Mouse (Mus musculus): ENCODE measurements around the gene C130073F10Rik.
"Not testable (repeated sequence)": the region's sequence is repeated elsewhere in the genome, so short reads cannot be mapped to it uniquely, and the experiment has no call there.

The C130073F10Rik gene

GRCm38 (mm10) chr4:101893656-101894420 lies at the start of gene C130073F10Rik:
TSS of gene C130073F10Rik (minus strand) at chr4:101893789.
- no peak for DNase-seq (ENCODE audit: low read depth, low spot score)

GRCm38 (mm10) chr4:101940107-101940506 lies 46.5 kb upstream of the C130073F10Rik start, which contains the start of gene Gm12794:
TSS of gene Gm12794 (plus strand) at chr4:101940407.
- not testable (repeated sequence) for DNase-seq (ENCODE audit: low read depth, low spot score)

GRCm38 (mm10) chr4:101908821-101909220 lies 15.2 kb upstream of the C130073F10Rik start, which contains the start of gene Gm12800:
TSS of gene Gm12800 (plus strand) at chr4:101909121.
- not testable (repeated sequence) for DNase-seq (ENCODE audit: low read depth, low spot score)

DNA sequence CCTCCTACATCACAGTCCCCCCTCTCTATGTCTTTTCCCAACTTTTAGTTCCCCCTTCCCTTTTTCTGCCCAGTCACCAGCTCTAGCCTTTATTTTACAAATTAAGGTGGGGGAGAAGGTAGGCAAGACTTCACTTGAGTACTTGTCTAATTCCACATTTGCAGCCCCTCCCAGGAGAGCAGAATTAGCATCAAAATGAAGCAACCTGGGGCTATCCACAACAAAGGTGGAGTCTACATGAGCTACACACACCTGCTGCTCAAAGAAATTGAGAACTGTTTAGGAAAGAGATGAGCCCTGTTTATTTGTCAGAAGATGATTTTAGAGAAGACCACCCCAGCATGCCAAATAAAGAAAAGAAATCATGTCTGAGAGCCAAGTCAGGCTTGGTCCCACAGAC lies 4.2 kb downstream of the C130073F10Rik start:
- DNase-seq (ENCODE audit: low read depth, low spot score) = no peak

GRCm38 (mm10) chr4:101883641-101884040 lies 9.9 kb downstream of the C130073F10Rik start:
- DNase-seq (ENCODE audit: low read depth, low spot score) = no peak

GRCm38 (mm10) chr4:101875687-101876086 lies 17.9 kb downstream of the C130073F10Rik start:
- DNase-seq (ENCODE audit: low read depth, low spot score) = not testable (repeated sequence)

DNA sequence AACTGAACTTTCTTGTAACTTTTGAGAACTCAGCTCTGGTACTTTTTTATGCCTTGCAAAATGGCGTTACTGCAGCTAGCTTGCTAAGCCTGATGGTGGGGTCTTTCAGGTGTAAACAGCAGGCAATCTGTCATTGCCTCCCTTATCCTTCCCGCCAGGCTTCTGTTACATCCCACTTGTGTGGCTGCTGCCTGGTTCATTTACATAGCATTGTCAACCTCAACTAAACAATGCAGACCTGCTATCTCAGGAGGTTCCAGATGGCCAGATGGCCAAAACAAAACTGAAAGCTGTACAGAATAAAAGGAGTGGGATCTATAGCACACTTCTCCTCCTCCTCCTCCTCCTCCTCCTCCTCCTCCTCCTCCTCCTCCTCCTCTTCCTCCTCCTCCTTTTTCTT lies 21.6 kb downstream of the C130073F10Rik start:
- DNase-seq (ENCODE audit: low read depth, low spot score) = not testable (repeated sequence)

DNA sequence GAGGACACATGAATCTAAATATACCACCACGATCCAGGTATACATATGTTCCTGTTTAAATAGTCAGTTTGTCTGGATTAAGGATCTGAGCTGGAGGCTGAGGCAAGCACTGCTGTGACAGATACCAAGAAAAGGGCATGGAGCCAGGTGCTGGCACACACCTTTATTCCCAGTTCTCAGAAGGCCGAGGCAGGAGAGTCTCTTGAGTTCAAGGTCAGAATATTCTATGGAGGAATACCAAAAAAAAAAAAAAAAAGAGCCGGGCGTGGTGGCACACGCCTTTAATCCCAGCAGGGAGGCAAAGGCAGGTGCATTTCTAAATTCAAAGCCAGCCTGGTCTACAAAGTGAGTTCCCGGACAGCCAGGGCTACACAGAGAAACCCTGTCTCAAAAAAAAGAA lies 31.3 kb downstream of the C130073F10Rik start:
- no peak for DNase-seq (ENCODE audit: low read depth, low spot score)

GRCm38 (mm10) chr4:101860873-101861272 lies 32.7 kb downstream of the C130073F10Rik start:
- DNase-seq (ENCODE audit: low read depth, low spot score) = no peak

DNA sequence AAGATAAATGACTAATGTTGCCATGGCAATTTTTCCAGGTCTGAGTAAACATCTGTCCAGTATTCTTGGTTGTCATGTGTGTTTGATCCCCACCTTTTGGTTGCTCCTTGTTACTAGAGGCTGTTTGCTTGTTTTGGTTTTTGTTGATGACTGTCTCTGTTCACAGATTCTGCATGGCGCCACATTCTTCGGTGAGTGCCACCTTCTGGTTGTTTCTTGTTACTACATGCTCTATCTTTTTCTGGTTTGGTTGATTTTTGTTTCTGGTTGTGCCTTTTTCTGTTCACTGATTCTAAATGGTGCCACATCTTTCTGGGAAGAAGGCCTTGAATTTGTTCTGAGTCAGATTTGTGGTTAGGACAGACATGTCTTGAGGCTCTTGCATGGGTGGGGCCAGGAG lies 42.7 kb downstream of the C130073F10Rik start:
- no peak for DNase-seq (ENCODE audit: low read depth, low spot score)

GRCm38 (mm10) chr4:101843923-101844322 lies 49.7 kb downstream of the C130073F10Rik start, which contains the start of gene B020004J07Rik:
TSS of gene B020004J07Rik (minus strand) at chr4:101844023.
- not testable (repeated sequence) for DNase-seq (ENCODE audit: low read depth, low spot score)
